Mouse (Mus musculus) heart, embryonic 12.5 days (tissue): ENCODE measurements at regions not wholly inside any gene's neighbourhood (a gene's known extent, or its start where the extent isn't known, plus 50 kb on each side); places are given as distances from the start of the nearest gene placed in this dataset. TPM values are rescaled to one million over a fixed set of nuclear protein-coding genes. Genes with fewer than 3 reads are reported as not detected.

Source experiments
- microRNA-seq: library from miRNA; unstranded; fragments of <30 nt; microRNA quantifications from one replicate; pipeline ENCODE4, GENCODE M21; 2017

Small RNA genes lying in the stretch of these regions (microRNA-seq; reads per million reads assigned to microRNA genes)
- gene Gm27441 = not detected
